ENCODE assay signal across 14 mouse cellular contexts in the genomic region with DNA sequence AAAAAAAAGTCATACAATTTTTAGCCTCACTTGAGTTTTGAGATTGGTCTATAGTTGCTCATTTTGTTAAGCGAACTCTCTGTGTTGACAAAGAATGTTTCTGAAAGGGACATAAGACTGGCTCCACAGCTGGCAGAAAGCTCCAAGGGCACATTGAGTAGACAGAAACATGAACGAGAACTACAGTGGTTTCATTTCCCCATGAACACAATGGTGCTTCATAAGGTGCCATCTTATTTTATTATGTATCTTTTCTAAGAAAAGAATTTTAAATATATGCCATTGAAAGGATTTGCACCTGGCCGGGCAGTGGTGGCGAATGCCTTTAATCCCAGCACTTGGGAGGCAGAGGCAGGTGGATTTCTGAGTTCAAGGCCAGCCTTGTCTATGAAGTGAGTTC.
DNase-seq lines count a peak whose midpoint lies in the region; ATAC-seq and TF ChIP-seq lines count a peak whose summit lies in the region.
"Had no signal": no experiment of that assay in that cellular context is flagged by ENCODE, and none has a peak within 500 bp of the region (broad histone marks: within the 10 kb centered on the region; RNA-seq: fewer than 3 reads in every experiment).

No protein-coding gene starts in this region.

- H3K9me3 ChIP-seq in heart, embryonic 10.5 days = no peaks in the 10 kb centered on the region
- H3K9me3 ChIP-seq in lung, embryonic 14.5 days (ENCODE audit: low read depth, low read length) = no peaks in the 10 kb centered on the region
- no peaks in the 10 kb centered on the region for H3K9me3 ChIP-seq in hindbrain, embryonic 13.5 days
- no peaks in the 10 kb centered on the region for H3K9me3 ChIP-seq in neural tube, embryonic 13.5 days
- H3K9me3 ChIP-seq: limb, embryonic 15.5 days; stomach, embryonic 15.5 days had no signal

- H3K27ac ChIP-seq in heart, embryonic 10.5 days = no peak overlapping the region
- no peak overlapping the region for H3K27ac ChIP-seq in heart, adult 2 months
- peak overlapping the region; percentile 89 for H3K27ac ChIP-seq in lung, embryonic 14.5 days (ENCODE audit: low read depth)
- H3K27ac ChIP-seq in hindbrain, embryonic 13.5 days = peak overlapping the region; percentile 89
- H3K27ac ChIP-seq in neural tube, embryonic 13.5 days (replicated peaks) = peak overlapping the region; percentile 89
- H3K27ac ChIP-seq in cerebellum, adult 2 months (ENCODE audit: insufficient read depth, low read length) = no peak overlapping the region

- 90% methylated on average over 4 of the region's 4 CpGs for WGBS in heart, embryonic 10.5 days
- 87% methylated on average over 4 of the region's 4 CpGs for WGBS in heart, adult 2 months
- 82% methylated on average over 4 of the region's 4 CpGs for WGBS in lung, embryonic 14.5 days
- 86% methylated on average over 4 of the region's 4 CpGs for WGBS in lung, adult 2 months
- WGBS in hindbrain, embryonic 13.5 days = 80% methylated on average over 4 of the region's 4 CpGs
- 78% methylated on average over 4 of the region's 4 CpGs for WGBS in neural tube, embryonic 13.5 days
- WGBS in cerebellum, adult 2 months = 92% methylated on average over 4 of the region's 4 CpGs

- H3K36me3 ChIP-seq in heart, embryonic 10.5 days = 0 out of 2 replicates have a peak, but pooled peaks cover 2% of the 10 kb centered on the region
- peaks cover 27% of the 10 kb centered on the region for H3K36me3 ChIP-seq in heart, adult 2 months (ENCODE audit: control insufficient read depth, insufficient read depth, low read length)
- no peaks in the 10 kb centered on the region for H3K36me3 ChIP-seq in lung, embryonic 14.5 days (ENCODE audit: insufficient read depth)
- no peaks in the 10 kb centered on the region for H3K36me3 ChIP-seq in hindbrain, embryonic 13.5 days
- no peaks in the 10 kb centered on the region for H3K36me3 ChIP-seq in neural tube, embryonic 13.5 days
- H3K36me3 ChIP-seq: limb, embryonic 15.5 days; stomach, embryonic 15.5 days had no signal

- H3K4me2 ChIP-seq in lung, embryonic 14.5 days = no peak overlapping the region
- H3K4me2 ChIP-seq in hindbrain, embryonic 13.5 days = no peak overlapping the region
- no peak overlapping the region for H3K4me2 ChIP-seq in neural tube, embryonic 13.5 days
- H3K4me2 ChIP-seq: limb, embryonic 15.5 days; stomach, embryonic 15.5 days had no signal

- H3K4me3 ChIP-seq in heart, embryonic 10.5 days = no peak overlapping the region
- H3K4me3 ChIP-seq in heart, adult 2 months = no peak overlapping the region
- no peak overlapping the region for H3K4me3 ChIP-seq in lung, embryonic 14.5 days (ENCODE audit: low read depth, low read length)
- H3K4me3 ChIP-seq in lung, adult 2 months (replicated peaks; ENCODE audit: extremely low read depth, low read depth, low read length) = no peak overlapping the region
- H3K4me3 ChIP-seq in hindbrain, embryonic 13.5 days = no peak overlapping the region
- no peak overlapping the region for H3K4me3 ChIP-seq in neural tube, embryonic 13.5 days
- H3K4me3 ChIP-seq in cerebellum, adult 2 months (replicated peaks; ENCODE audit: insufficient read depth, low read depth, low read length) = no peak overlapping the region
- H3K4me3 ChIP-seq: erythroblast, embryonic 14.5 days; limb, embryonic 15.5 days; stomach, embryonic 15.5 days had no signal

- H3K27me3 ChIP-seq in heart, embryonic 10.5 days (ENCODE audit: insufficient read depth, poor library complexity, severe bottlenecking) = no peaks in the 10 kb centered on the region
- H3K27me3 ChIP-seq in heart, adult 2 months (ENCODE audit: control insufficient read depth, insufficient read depth, low read length) = no peaks in the 10 kb centered on the region
- H3K27me3 ChIP-seq in lung, embryonic 14.5 days (ENCODE audit: insufficient read depth, low read length) = no peaks in the 10 kb centered on the region
- no peaks in the 10 kb centered on the region for H3K27me3 ChIP-seq in hindbrain, embryonic 13.5 days
- H3K27me3 ChIP-seq in neural tube, embryonic 13.5 days = no peaks in the 10 kb centered on the region
- H3K27me3 ChIP-seq in cerebellum, adult 2 months (ENCODE audit: control insufficient read depth, insufficient read depth, low read length) = no peaks in the 10 kb centered on the region
- H3K27me3 ChIP-seq: limb, embryonic 15.5 days; stomach, embryonic 15.5 days had no signal

- no peak overlapping the region for H3K9ac ChIP-seq in heart, adult 2 months (ENCODE audit: low read depth, low read length)
- H3K9ac ChIP-seq in lung, embryonic 14.5 days = no peak overlapping the region
- H3K9ac ChIP-seq in hindbrain, embryonic 13.5 days = no peak overlapping the region
- no peak overlapping the region for H3K9ac ChIP-seq in neural tube, embryonic 13.5 days
- H3K9ac ChIP-seq: limb, embryonic 15.5 days; stomach, embryonic 15.5 days had no signal

- H3K4me1 ChIP-seq in heart, embryonic 10.5 days = peaks cover 41% of the 10 kb centered on the region
- H3K4me1 ChIP-seq in heart, adult 2 months (ENCODE audit: control insufficient read depth, insufficient read depth, low read length) = peaks cover 20% of the 10 kb centered on the region
- peaks cover 27% of the 10 kb centered on the region for H3K4me1 ChIP-seq in lung, embryonic 14.5 days (ENCODE audit: insufficient read depth)
- peaks cover 14% of the 10 kb centered on the region for H3K4me1 ChIP-seq in lung, adult 2 months (ENCODE audit: control insufficient read depth, insufficient read depth, low read length)
- peaks cover 46% of the 10 kb centered on the region for H3K4me1 ChIP-seq in hindbrain, embryonic 13.5 days (replicated peaks)
- H3K4me1 ChIP-seq in neural tube, embryonic 13.5 days (replicated peaks) = peaks cover 59% of the 10 kb centered on the region
- peaks cover 4% of the 10 kb centered on the region for H3K4me1 ChIP-seq in cerebellum, adult 2 months (ENCODE audit: control insufficient read depth, insufficient read depth, low read length)

- intact Hi-C loops in heart, adult 2 months (cut with DNase I) = loop anchor here (2.0 to 5.0 kb wide), 5 partner anchors 105 to 333 kb away; no protein-coding TSS in a partner anchor

- TF ChIP-seq POLR2A in heart, adult 2 months (IDR thresholded peaks at IDR 0.05; ENCODE audit: insufficient read depth, low read depth, low read length) = no peak
- TF ChIP-seq POLR2A in lung, adult 2 months (IDR thresholded peaks at IDR 0.05; ENCODE audit: borderline replicate concordance, extremely low read depth, low read depth, low read length) = no peak
- no peak for TF ChIP-seq POLR2A in cerebellum, adult 2 months (IDR thresholded peaks at IDR 0.05; ENCODE audit: borderline replicate concordance, insufficient read depth, low read length)

- no peak for TF ChIP-seq CTCF in heart, adult 2 months (IDR thresholded peaks at IDR 0.05)
- no peak for TF ChIP-seq CTCF in lung, embryonic 14.5 days (IDR thresholded peaks at IDR 0.05; ENCODE audit: low read depth)
- TF ChIP-seq CTCF in lung, adult 2 months (IDR thresholded peaks at IDR 0.05; ENCODE audit: insufficient read depth, low read length) = no peak
- TF ChIP-seq CTCF in cerebellum, adult 2 months (IDR thresholded peaks at IDR 0.05; ENCODE audit: borderline replicate concordance, insufficient read depth, low read depth, low read length) = no peak

- TF ChIP-seq EP300 in heart, adult 2 months (IDR thresholded peaks at IDR 0.05; ENCODE audit: insufficient read depth, low read depth, low read length) = no peak

- peak; percentile 16 for DNase-seq in heart, embryonic 10.5 days (ENCODE audit: low spot score)
- no peak for DNase-seq in heart, adult 2 months
- no peak for DNase-seq in lung, embryonic 14.5 days
- no peak for DNase-seq in lung, adult 2 months
- DNase-seq in retina, postnatal 1 day = no peak
- no peak for DNase-seq in cerebellum, adult 2 months
- DNase-seq: adrenal gland, postnatal 36 days; right cerebral cortex, postnatal 4 days; thymus, postnatal 36 days had no signal

- no peaks in the 10 kb centered on the region for H3K79me2 ChIP-seq in heart, adult 2 months (replicated peaks; ENCODE audit: control insufficient read depth, insufficient read depth, low read length)

- ATAC-seq in lung, embryonic 14.5 days (ENCODE audit: insufficient read depth) = no peak
- ATAC-seq in hindbrain, embryonic 13.5 days (ENCODE audit: low FRiP score) = no peak
- no peak for ATAC-seq in neural tube, embryonic 13.5 days (ENCODE audit: low read depth)

Comparison
In these comparisons a context has a peak if more than half of its experiments do, and no peak if none do; other contexts are left out.
1. H3K27ac ChIP-seq: peak in lung, embryonic 14.5 days (single experiment), hindbrain, embryonic 13.5 days (single experiment) and neural tube, embryonic 13.5 days (single experiment); none in heart, embryonic 10.5 days (single experiment), heart, adult 2 months (single experiment) and cerebellum, adult 2 months (single experiment).